Mouse (Mus musculus) limb, embryonic 14.5 days (tissue): ENCODE measurements at regions not wholly inside any gene's neighbourhood (a gene's known extent, or its start where the extent isn't known, plus 50 kb on each side); places are given as distances from the start of the nearest gene placed in this dataset.
A peak's percentile ranks its signal among the peaks of the same experiment; 100 is the strongest.

Experiments used
- ATAC-seq: fragments of 200-750 bp; cut with Nextera tagmentation; 2 replicates; pipeline ENCODE4 v1.8.0; 2017; ENCODE audit warnings: low read depth, moderate number of reproducible peaks, moderate TSS enrichment; ENCODE audit not compliant: low FRiP score
- DNase-seq: peaks from one replicate; pipeline ENCODE4 v3.0.0-alpha.2; 2015; ENCODE audit warnings: low spot score
- H3K27ac ChIP-seq: fragments of 300-500 bp; sonication (generic); replicated peaks from 2 replicates; pipeline ENCODE4 v1.5.1; 2014; ENCODE audit warnings: low read depth, mild to moderate bottlenecking, low read length, moderate library complexity, mixed read lengths
- H3K27me3 ChIP-seq: fragments of 300-500 bp; sonication (generic); 2 replicates; pipeline ENCODE4 v1.6.1; 2014; ENCODE audit warnings: low read length, mixed read lengths; ENCODE audit not compliant: control insufficient read depth, insufficient read depth
- H3K36me3 ChIP-seq: fragments of 300-500 bp; sonication (generic); 2 replicates; pipeline ENCODE4 v1.6.1; 2014; ENCODE audit warnings: mild to moderate bottlenecking, low read length, moderate library complexity, mixed read lengths; ENCODE audit not compliant: control insufficient read depth, insufficient read depth
- H3K4me1 ChIP-seq: fragments of 300-500 bp; sonication (generic); 2 replicates; pipeline ENCODE4 v1.6.1; 2014; ENCODE audit warnings: antibody characterized with exemption, low read length, mixed read lengths; ENCODE audit not compliant: control insufficient read depth, insufficient read depth
- H3K4me2 ChIP-seq: fragments of 300-500 bp; sonication (generic); replicated peaks from 2 replicates; pipeline ENCODE4 v1.6.1; 2014; ENCODE audit warnings: low read depth, mild to moderate bottlenecking, low read length, moderate library complexity; ENCODE audit not compliant: severe bottlenecking
- H3K4me3 ChIP-seq: fragments of 300-500 bp; sonication (generic); replicated peaks from 2 replicates; pipeline ENCODE4 v1.5.1; 2014; ENCODE audit warnings: low read length
- H3K9ac ChIP-seq: fragments of 300-500 bp; sonication (generic); 2 replicates; pipeline ENCODE4 v1.6.1; 2014; ENCODE audit warnings: mild to moderate bottlenecking, low read depth, low read length, moderate library complexity; ENCODE audit not compliant: severe bottlenecking
- H3K9me3 ChIP-seq: fragments of 300-500 bp; sonication (generic); 2 replicates; pipeline ENCODE4 v1.6.1; 2016; ENCODE audit warnings: low read length; ENCODE audit not compliant: control insufficient read depth
- POLR2A ChIP-seq: fragments of 200-500 bp; IDR thresholded peaks from 2 replicates; pipeline ENCODE4 v1.8.0; 2012; ENCODE audit warnings: inconsistent platforms, mild to moderate bottlenecking, moderate library complexity, borderline replicate concordance; ENCODE audit not compliant: insufficient read depth, insufficient read length; ENCODE audit errors: extremely low read depth
- WGBS: fragments of 180-500 bp; shearing (Covaris S2); extraction: QIAGEN DNeasy Blood & Tissue Kit; methylation state at CpG from one replicate; pipeline ENCODE4 v1.1.7; 2014; 5-methylcytosine and 5-hydroxymethylcytosine counted together

DNA sequence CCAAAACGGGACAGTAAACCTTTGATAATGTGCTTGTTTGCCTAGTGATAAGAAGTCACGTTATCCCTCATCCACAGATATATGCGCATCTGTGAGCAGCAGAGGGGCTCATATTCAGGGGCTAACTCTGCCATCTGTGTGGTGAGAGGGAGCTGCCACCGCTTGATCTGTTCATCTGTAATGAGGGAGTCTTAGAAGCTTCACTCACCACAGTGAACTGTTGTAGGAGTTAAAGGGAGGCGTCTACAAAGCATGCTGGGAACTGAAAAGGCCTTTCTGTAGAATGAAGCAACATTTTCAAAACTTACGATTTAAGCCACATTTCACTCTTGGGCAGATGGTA lies 324.1 kb upstream of the 1700056E22Rik start:
- 83% methylated on average over 6 of the region's 6 CpGs for WGBS
- ATAC-seq = no peak

DNA sequence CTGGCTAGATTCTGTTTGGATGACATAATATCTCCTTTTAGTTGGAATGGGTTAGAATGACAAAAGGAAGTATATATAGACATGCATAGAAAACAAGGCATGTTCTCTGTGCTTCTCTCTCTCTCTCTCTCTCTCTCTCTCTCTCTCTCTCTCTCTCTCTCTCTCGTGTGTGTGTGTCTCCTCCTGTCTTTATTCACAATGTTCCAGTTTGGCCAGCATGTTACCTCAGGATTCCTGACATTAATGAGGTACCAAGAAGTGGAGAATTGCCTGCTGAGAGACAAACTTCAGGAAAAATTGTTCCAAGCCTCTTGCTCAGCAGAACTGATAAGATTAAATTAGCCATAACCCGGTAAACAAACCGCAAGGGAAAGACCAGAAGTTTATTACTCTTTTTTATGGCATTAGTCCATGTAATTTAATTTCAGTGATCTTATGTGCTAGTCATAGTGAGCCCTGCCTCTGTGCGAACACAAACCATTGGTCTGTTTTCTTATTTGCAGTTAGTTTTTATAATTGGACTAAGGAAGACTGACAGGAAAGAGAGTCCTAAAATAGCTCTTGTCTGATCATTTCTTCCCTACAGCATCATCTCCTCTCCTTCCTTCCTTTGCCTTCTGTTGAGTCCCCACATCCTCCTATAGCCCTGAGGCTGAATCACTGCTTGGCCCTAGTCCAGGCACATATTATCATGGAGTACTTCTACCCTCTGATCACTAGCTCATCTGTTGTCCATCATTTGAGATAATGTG lies 323.5 kb upstream of the 1700056E22Rik start:
- WGBS = 56% methylated on average over 4 of the region's 4 CpGs
- ATAC-seq = no peak

More for the DNA sequence above, 324.1 kb upstream of the 1700056E22Rik start:
- Histone ChIP-seq H3K27ac (no peak overlapping the region), H3K27me3 (no peaks in the 10 kb centered on the region), H3K4me3 (no peak overlapping the region), H3K9ac (no peak overlapping the region), H3K4me1 (peaks cover 10% of the 10 kb centered on the region; the same call in 1 of the 2 replicates), H3K4me2 (no peak overlapping the region), H3K9me3 (no peaks in the 10 kb centered on the region), H3K36me3 (no peaks in the 10 kb centered on the region)
- TF ChIP-seq POLR2A = no peak
- no peak for DNase-seq

DNA sequence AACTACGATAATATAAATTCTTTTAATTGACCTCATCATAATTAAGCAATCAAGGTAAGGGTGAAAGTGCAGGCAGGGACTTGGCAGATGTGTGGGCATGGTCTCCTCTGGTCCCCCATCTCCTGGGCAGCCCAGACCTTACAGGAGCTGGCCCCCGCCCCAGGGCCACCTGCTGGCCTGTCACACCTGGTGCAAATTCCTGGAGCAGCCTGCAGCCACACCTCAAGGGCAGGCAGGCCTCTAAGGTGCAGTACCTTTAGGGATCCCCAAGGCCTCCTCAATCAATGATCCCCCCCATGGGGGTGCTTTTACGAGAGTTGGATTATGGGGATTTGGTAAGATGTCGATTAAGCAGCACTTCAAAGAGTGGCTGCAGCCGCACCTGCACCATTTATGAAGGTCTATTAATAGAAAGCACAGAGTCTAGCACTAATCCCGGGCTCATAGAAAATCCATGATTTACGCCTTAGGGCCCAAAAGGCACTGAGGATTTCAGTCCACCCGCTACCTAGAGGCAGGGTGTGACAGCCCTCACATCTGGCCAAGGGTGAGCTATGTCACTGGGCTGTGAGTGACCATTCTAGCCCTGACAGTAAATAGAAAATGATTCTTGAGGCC lies 319.8 kb upstream of the 1700056E22Rik start:
- Histone ChIP-seq H3K4me3 (no peak overlapping the region), H3K9ac (no peak overlapping the region), H3K9me3 (no peaks in the 10 kb centered on the region), H3K27me3 (no peaks in the 10 kb centered on the region), H3K27ac (no peak overlapping the region), H3K36me3 (no peaks in the 10 kb centered on the region), H3K4me2 (no peak overlapping the region), H3K4me1 (peaks cover 10% of the 10 kb centered on the region; the same call in 1 of the 2 replicates)
- WGBS = 31% methylated on average over 8 of the region's 8 CpGs
- ATAC-seq (0 out of 2 replicates have a peak, but pooled peaks have one; percentile 30), DNase-seq (no peak)
- no peak for TF ChIP-seq POLR2A

More for the DNA sequence above, 323.5 kb upstream of the 1700056E22Rik start:
- H3K9me3 ChIP-seq = no peaks in the 10 kb centered on the region
- no peak overlapping the region for H3K4me2 ChIP-seq
- DNase-seq = peak; percentile 11
- no peak for TF ChIP-seq POLR2A
- no peaks in the 10 kb centered on the region for H3K27me3 ChIP-seq
- H3K4me1 ChIP-seq = peaks cover 10% of the 10 kb centered on the region; the same call in 1 of the 2 replicates
- H3K4me3 ChIP-seq = no peak overlapping the region
- H3K36me3 ChIP-seq = no peaks in the 10 kb centered on the region
- no peak overlapping the region for H3K9ac ChIP-seq
- H3K27ac ChIP-seq = no peak overlapping the region

DNA sequence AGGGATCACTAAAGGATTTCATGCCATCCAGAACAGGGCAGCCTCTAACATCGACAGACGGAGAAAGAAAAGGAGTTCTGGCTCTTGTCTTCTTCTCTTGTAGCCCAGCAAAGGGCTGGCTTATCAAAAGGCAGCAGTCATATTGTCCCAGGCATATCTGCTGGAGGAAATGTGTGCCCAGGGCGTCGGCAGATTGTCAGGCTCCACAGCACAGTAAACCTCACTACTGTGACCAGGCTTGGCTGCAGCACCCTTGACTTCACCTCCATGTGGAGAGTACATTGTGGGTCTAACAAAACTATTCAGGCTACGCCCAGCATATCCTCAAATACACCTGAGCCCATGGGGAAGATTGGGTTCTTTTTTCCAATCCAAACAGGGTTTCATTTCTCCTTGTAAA lies 317.7 kb upstream of the 1700056E22Rik start:
- Histone ChIP-seq H3K4me3 (no peak overlapping the region), H3K9ac (no peak overlapping the region), H3K36me3 (no peaks in the 10 kb centered on the region), H3K9me3 (no peaks in the 10 kb centered on the region), H3K4me2 (no peak overlapping the region), H3K27me3 (no peaks in the 10 kb centered on the region), H3K4me1 (peaks cover 10% of the 10 kb centered on the region; the same call in 1 of the 2 replicates), H3K27ac (no peak overlapping the region)
- DNase-seq (no peak), ATAC-seq (no peak)
- WGBS = 82% methylated on average over 5 of the region's 5 CpGs
- TF ChIP-seq POLR2A = no peak

DNA sequence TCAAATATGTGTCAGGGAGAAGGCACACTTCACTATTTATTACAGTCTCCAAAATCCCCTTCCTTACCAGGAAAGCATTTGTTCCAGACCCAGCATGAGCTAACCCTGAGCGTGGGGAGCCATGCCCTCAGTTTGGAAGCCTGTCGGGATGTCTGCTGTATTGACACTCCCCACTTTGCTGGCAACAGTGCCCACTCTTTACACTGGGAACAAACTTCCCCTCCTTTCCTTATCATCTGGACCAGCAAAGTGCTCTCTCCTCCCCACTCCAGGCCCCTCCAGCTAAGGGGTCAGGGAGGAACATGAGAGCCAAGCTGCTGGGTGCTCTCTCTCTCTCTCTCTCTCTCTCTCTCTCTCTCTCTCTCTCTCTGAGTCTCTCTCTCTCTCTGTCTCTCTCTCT lies 310.7 kb upstream of the 1700056E22Rik start:
- Histone ChIP-seq H3K27me3 (no peaks in the 10 kb centered on the region), H3K4me3 (no peak overlapping the region), H3K4me1 (0 out of 2 replicates have a peak, but pooled peaks cover 2% of the 10 kb centered on the region), H3K9me3 (no peaks in the 10 kb centered on the region), H3K27ac (no peak overlapping the region), H3K4me2 (no peak overlapping the region), H3K36me3 (no peaks in the 10 kb centered on the region), H3K9ac (no peak overlapping the region)
- WGBS = 80% methylated on average over 2 of the region's 2 CpGs
- no peak for DNase-seq
- TF ChIP-seq POLR2A = no peak
- no peak for ATAC-seq
